Mouse (Mus musculus) A20 (cell line): ENCODE measurements around the gene Dnah3.

ENCODE experiments used
- DNase-seq: peaks from one replicate; pipeline ENCODE4 v3.0.0-alpha.2; 2011; ENCODE audit warnings: low read depth, low spot score

Dnah3 gene

DNA sequence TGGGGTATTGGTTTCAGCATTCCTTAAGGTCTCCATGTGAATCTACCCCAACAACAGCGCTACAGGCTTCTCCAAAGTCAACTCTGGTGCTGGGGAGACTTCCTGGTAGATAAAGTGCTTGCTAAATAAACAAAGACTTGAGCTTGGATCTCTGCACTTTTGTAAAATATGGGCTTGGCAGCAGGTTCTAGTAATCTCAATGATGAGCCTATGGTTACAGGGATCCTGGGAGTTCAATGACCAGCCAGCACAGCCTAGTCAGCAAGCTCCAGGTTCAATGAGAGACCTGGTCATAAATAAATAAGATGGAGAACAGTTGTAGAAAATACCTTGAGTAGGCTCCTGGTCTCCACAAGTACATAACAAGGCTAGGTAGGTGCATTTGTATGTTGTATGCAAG is 141.0 kb downstream of the Dnah3 start:
- DNase-seq, result no peak

DNA sequence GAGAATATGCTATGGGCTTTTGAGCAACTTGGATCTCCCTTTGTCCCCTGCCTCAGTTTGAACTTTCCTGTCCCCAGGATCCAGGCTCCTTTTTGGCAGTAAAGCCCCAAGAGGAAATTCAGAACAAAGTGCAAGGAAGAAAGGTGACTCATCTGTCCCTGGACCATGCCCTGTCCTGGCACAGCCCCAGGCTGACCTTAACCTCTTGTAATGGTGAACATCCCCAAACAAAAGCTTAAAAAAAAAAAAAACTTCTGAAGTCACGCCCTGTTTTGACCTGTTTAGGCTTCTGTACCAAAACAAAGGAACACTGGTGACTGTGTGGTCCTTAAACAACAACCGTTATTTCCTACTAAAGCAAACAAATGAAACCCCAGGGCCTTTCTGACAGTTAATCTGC is 153.5 kb downstream of the Dnah3 start:
- no peak for DNase-seq

- DNase-seq, result no peak
Observed at GRCm38 (mm10) chr7:119937036-119937435, 158.0 kb downstream of the Dnah3 start.

DNA sequence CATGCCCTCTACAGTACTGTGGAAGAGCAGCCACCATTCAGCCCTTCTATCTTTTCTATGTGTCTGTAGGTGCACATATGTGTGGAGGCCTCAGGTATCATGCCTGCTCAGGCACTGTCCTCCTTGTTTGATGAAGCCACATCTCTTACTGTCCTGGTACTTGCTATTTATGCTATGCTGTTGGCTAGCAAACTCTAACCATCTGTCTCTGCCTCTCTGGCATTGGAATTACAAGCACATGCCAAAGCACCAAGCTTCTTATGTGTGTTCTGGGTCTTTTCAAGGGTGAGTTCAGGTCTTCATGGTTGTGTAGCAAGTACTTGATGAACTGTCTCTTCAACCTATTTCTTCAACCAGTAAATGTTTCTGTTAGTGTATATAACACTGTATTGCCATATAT is 158.8 kb downstream of the Dnah3 start:
- no peak for DNase-seq

DNA sequence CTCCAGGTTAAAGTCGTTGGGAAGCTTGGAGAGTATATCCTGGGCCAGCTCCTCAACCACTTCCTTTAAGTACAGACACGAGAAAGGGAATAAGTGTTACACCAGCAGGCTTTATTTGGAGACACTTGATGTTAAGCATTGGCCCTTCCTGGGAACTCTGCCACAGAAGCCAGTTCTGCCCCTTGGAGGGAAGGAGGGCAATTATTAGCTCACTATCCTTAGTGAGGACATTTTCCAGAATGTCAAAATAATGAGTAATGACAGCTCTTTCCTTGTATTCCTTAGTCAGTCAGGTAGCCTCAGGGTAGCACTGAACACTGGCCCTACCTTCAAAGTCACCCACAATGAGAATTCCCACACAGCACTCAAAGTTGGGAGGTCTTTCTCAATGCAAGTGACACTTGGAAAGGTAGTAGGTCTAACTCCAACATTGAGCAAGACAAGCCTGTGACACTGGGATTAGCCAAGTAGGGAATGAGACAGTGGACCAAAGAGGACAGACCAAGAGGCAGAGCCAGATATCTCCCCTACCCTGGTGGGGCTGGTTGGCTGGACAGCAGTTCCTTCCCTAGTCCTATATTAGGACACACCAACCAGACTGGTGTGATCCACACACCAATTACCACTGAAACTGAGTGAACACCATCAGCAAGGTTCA is 166.2 kb downstream of the Dnah3 start:
- no peak for DNase-seq

DNA sequence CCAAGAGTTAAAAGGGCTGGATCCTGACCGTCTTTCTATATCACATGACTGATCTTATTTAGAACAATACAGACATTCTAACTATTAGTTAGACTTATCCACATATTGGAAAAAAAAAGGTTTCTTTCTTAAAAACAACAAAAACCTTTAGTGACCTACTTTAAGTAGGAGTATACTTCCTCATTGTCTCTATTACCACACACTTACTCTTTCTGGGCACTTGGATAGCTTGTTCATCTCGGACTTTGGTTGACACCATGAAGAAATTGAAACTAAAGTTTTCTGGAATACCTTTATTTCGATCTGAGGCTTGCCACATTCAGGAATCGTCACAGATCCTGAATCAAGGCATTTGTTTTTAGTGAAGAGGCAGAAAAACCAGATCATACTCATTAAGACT is 174.0 kb downstream of the Dnah3 start:
- no peak for DNase-seq

- no peak for DNase-seq
Observed at GRCm38 (mm10) chr7:119920457-119920856, 174.6 kb downstream of the Dnah3 start.

- DNase-seq, result no peak
Observed at GRCm38 (mm10) chr7:119911727-119912126, 183.4 kb downstream of the Dnah3 start.

- no peak for DNase-seq
Observed at GRCm38 (mm10) chr7:119906523-119907215, 188.4 kb downstream of the Dnah3 start.

- peak; percentile 23 for DNase-seq
Observed at GRCm38 (mm10) chr7:119899386-119900057, 195.6 kb downstream of the Dnah3 start.

DNA sequence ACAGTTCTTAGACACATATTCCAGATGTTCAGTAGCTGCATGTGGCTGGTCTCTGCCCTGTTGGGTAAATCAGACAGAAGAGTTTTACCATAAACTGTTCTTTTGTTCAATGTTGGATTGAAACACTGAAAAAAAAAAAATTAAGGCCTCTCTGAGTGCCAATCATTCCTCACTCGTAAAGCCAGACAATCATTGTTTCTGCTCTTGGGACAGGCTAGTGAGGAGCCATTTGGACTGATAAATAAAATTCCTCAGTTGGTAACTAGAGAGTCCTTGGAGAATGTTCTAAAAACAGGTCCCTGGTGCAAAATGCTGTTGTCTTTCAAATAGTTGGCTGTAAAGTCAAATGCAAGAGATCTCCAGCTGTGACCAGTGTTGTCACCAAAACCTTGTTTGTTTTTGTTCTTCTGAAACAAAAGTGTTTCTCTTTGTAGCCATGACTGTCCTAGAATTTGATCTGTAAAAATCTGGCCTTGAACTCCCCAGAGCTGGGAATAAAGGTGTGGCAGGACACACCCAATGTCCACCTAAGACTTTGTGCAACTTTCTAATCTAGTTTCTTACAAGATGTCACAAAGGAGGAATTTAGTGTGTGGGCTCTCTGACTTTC is 196.7 kb downstream of the Dnah3 start:
- no peak for DNase-seq

GRCm38 (mm10) chr7:119897521-119898109 is 197.5 kb downstream of the Dnah3 start:
- no peak for DNase-seq

DNA sequence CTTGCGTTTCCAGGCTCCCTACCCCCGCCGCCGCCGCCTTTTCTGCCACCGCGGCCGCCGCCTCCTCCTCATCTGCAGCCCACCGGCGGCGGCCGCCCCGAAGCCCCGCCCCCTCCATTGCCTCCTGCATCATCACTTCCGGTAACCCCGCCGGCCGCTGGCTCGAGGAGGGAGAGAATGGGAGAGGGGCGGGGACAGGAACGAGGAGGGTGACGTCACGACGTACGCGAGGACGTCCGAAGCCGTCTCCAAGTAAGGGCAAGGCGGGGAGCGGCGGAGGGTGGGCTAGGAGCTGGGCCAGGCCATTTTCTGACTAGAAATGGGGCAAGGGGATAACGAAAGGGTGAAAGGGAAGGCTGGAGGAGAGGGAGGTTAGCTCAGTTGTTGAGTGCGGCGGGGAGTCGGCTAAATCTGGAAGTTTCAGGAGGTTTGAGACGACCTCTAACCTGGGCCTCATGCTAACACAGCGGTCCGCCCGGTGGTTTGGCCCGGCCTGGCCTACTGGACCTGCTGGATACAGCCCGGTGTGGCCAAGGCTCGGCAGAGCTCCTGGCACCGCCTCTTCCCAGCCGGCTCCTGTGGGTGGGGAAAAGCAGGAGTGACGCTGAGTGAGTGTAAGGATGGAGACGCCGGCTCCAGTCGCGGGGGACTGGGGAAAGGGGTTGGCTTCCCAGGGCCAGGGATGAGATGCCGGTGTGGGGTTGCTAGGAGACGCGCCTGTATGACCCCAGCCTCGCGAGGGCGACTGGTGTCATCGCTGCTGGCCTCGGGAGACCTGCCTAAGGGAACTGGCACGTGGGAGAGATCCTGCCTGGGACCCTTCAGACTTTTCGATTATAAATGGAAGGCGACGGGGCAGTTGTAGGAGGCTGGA is 199.2 kb downstream of the Dnah3 start, which contains the start of the genes Lyrm1 and Dcun1d3:
Gene Lyrm1 (plus strand): TSS at position 223 of the 874 bp plus-strand sequence.
Gene Dcun1d3 (minus strand): TSS at position 660 of the 874 bp plus-strand sequence.
- peak; percentile 98 for DNase-seq

GRCm38 (mm10) chr7:119894818-119895544 is 200.1 kb downstream of the Dnah3 start:
- DNase-seq, result peak; percentile 13

- no peak for DNase-seq
Observed at GRCm38 (mm10) chr7:119892742-119893141, 202.3 kb downstream of the Dnah3 start.

DNA sequence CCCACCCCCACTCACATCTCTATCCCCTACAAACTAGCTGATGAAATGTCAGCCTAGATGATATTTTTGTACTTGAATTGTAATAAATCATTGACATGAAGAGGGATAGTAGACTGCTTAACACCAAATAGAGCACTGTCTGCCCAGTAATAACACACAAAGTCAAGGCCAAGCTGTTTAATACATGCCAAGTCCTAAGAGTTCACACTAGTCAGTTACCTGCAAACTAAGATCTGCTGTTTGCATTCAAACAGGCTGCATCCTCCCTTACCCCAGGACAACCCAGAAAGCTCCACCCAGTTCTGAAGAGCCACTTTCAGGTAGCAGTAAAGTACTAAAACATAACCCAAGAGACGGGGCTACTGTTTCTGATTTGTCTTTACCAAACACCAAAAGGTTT is 202.9 kb downstream of the Dnah3 start:
- no peak for DNase-seq

DNA sequence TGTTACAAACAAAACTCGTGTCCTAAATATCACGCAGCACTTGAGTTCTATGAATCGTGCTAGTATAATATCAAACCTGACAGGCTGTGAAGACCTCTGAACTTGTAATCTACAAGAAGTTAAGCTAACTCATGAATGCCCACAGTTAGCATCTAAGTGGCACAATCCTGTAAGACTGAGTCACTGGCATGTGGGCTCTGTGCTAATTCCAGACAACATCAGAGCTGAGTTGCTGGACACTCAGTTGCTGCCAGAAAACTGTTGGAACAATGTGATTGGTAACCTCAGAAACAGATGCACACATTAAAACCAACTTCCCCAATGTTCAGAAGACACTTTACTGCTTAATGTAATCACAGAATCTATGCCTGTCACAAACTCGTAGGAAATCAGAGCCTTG is 207.2 kb downstream of the Dnah3 start:
- no peak for DNase-seq

- DNase-seq, result no peak
Observed at GRCm38 (mm10) chr7:119881229-119881628, 213.9 kb downstream of the Dnah3 start.

DNA sequence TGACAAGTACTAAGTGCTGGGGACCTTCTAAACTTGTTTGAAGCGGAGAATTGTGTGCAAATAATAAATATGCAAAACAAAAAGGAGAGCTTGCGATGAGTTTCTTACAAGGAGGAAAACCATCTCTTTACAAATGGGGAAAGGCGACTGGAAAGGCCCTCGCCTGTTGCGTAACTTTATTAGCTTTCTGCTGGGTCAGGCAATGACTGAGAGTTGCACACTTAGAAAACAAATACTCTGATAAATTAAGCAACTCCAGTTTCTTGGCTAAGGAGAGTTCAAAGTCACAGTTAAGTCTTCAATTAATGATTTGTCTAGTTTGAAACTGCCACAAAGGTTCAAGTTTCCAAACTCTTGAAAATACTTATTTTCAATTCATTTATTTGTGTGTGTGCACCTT is 214.7 kb downstream of the Dnah3 start:
- no peak for DNase-seq

DNA sequence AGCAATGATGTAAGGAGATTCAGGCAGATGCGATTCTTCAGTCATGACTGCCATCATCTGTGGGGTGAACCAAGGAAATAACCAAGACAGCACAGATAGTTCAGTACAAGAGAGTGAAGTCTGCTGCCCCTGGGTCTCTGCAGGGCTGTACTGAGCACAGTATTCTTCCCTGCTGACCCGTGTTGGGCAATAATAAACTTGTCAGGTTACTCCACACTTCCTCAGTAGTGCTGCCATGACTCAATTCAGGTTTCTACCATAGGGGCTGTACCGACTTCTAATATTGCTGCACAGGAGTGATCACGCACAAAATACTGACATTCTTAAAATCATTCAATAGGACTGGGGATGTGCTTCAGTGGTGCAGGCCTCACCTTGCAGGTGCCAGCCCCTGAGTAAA is 215.9 kb downstream of the Dnah3 start:
- DNase-seq, result no peak
